Mouse (Mus musculus) gastrocnemius, adult 8-10 months (tissue): ENCODE measurements around the gene Arhgap22. TPM values are rescaled to one million over a fixed set of nuclear protein-coding genes. Genes with fewer than 3 reads are reported as not detected.
A peak's percentile ranks its signal among the peaks of the same experiment; 100 is the strongest.

Source experiments
- DNase-seq, 2 experiments: peaks; one replicate each; pipeline ENCODE4 v3.0.0; 2022; ENCODE audit warnings: low spot score in 2 of 2
- total RNA-seq, 4 experiments: library from RNA; stranded (reverse); gene quantifications; 2 replicates each; pipeline ENCODE4 v1.2.4; 2022

Arhgap22 gene
- total RNA-seq, 4 experiments from 2014 or later: 0.27 to 1.3 (median 0.70) TPM

GRCm38 (mm10) chr14:33212958-33213309 is 892 bp upstream of the Arhgap22 start:
- no peak for DNase-seq

- no peak for DNase-seq
Measured at GRCm38 (mm10) chr14:33214767-33215128, 922 bp downstream of the Arhgap22 start.

- DNase-seq: no peak
Measured at GRCm38 (mm10) chr14:33215163-33215562, 1.3 kb downstream of the Arhgap22 start.

- DNase-seq: no peak
Measured at GRCm38 (mm10) chr14:33216343-33217208, 2.8 kb downstream of the Arhgap22 start.

- DNase-seq: no peak
Measured at GRCm38 (mm10) chr14:33225235-33225634, 11.4 kb downstream of the Arhgap22 start.

GRCm38 (mm10) chr14:33230672-33231071 is 16.8 kb downstream of the Arhgap22 start:
- no peak for DNase-seq

DNA sequence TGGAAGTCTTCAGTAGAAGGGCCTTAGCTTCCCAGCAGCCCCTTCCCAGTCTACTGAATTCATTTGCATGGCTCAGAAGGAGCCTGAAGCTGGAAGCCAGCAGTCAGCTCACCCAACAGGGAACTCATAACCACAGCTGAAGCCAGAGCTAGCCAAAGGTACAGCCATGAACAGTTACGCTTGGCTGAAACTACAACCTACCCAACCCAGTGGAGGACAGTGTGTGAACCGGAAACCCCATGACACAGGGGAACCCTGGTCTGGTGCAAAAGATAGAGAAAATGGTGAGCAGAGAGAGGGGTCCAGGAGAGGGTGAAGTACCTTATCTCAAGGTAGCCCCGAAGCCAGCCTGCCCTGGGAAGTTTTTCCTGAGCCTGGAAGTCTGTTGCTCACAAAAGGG is 17.5 kb downstream of the Arhgap22 start:
- DNase-seq: no peak

- no peak for DNase-seq
Measured at GRCm38 (mm10) chr14:33232048-33232447, 18.2 kb downstream of the Arhgap22 start.

GRCm38 (mm10) chr14:33235661-33236060 is 21.8 kb downstream of the Arhgap22 start:
- no peak for DNase-seq

GRCm38 (mm10) chr14:33240400-33240799 is 26.6 kb downstream of the Arhgap22 start:
- no peak for DNase-seq

GRCm38 (mm10) chr14:33243261-33243660 is 29.4 kb downstream of the Arhgap22 start:
- DNase-seq: no peak

DNA sequence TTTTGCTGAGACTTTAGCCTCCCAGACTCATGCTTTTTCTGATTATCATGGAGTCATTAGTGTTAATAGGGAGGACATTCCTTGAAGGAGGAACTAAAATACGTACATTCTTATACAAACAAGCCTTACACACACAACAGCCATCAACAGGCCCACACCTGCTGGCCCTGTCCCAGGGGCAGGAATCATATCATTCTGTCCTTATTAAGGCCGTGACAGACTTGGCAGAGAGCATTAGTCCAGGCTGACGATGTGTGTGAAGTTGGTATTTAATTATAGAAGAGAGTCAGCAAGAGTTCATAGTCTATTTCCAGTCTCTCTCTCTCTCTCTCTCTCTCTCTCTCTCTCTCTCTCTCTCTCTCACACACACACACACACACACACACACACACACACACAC is 30.7 kb downstream of the Arhgap22 start:
- no peak for DNase-seq

GRCm38 (mm10) chr14:33244946-33245345 is 31.1 kb downstream of the Arhgap22 start:
- no peak for DNase-seq

DNA sequence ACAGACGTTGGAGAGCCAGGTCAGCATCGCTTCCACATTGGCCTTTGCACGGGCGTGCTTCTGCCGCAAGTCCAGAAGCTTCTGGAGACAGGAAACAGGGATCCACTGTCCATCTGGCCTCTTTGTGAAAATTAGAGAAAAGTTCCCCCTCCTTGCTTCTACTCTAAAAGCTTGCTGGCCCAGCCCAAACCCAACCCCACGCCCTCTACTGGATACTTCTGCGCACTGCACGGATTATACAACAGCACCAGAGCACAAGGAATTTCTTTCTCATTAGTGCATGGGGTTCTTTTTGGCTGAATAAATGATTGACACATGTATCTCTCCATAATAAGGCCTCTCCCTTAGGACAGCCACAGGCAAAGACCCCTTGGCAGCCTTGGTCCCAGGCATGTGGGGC is 32.6 kb downstream of the Arhgap22 start:
- peak in 1 of 2 experiments; percentile 37 for DNase-seq

DNA sequence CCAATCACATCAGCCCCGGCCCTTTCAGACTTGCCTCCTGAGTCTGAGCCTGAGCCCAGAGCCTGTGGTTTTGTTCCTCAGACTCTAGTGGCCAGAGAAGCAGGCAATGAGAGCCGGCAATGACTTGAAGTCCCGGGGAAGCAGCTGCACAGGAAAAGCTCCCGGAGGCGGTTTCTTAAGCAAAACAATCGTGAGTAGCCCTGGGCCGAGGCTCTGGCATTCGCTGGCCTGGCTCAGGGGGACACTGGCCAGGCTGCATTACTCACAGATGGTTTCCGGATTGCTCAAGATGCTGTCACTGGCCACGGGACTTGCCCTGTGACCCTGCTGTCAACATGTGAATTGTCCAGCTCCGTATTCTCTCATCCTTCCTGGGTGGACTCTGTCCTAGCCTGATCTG is 33.8 kb downstream of the Arhgap22 start:
- DNase-seq: peak; percentile 65 to 71

DNA sequence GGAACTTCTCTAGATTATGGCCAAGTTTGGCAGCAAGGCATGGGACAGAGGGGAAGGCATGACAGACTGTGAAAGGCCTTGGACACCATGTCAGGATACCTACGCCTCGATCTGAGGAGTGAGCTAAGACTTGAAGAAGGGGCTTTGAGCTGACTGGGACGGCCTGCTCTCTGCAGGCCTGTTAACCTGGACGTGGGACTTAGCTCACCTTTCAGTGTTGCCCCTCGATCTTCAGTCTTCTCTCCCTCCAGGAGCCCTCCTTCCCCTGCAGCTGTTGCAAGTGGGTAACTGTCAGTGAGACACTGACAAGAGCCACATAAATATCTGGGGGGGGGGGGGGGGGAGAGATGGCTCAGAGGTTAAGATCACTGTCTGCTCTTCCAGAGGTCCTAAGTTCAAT is 34.9 kb downstream of the Arhgap22 start:
- no peak for DNase-seq

GRCm38 (mm10) chr14:33250215-33250939 is 36.6 kb downstream of the Arhgap22 start:
- peak; percentile 42 to 45 for DNase-seq

DNA sequence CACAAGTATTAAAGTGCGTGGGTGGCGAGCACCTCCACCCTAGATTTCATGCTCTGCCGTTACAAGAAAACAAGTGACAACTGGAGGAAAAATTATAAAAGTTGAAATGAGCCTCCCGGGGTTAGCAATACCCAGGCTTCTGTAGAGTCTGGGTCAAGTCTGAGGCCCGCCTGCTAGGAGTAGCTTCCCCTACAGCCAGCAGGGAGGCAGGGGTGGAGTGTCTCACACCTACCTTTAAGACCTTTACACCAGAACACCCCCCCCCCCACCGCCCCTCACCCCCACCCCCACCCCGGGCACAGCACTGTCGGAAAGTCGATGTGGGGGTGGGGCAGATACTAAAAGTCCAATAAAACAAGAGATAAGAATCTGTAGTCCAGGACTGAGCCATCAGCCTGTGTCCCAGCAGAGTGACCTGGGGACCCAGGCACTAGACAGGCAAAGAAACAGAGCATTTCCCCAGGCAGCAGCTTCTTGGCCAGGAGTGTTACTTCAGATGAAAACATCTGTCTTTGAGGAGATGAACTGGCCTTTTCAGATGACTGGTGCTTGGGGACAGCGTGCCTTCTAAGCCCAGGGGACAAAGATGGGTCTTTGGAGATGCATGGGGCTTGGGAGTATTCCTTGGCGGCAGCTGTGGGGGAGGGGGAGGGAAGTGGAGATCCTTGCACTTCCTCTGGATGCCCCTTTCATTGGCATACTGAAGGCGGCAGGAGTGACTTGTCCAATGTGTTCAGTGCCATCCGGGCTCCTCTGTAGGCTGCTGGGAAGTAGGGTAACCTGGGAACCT is 37.3 kb downstream of the Arhgap22 start:
- DNase-seq: no peak

DNA sequence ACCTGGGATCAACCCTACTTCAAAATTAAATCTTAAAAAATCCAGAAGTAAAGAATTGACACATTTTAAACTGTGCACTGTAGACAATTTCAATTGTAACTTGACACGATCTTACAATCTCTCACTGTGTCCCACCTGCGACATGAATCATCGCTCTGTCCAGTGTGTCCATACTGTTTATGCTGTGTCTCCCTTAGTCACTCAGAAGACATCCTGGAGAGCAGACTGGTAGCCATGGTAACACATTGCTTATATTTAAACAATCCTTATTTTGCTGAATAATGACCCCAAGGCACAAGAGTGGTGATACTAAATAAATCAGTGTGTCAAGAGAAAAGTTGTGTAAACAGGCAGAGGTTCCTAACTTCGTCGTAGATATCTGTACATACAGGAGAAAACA is 44.4 kb downstream of the Arhgap22 start:
- DNase-seq: no peak

GRCm38 (mm10) chr14:33260131-33260530 is 46.3 kb downstream of the Arhgap22 start:
- DNase-seq: no peak

- DNase-seq: no peak
Measured at GRCm38 (mm10) chr14:33264795-33265194, 51.0 kb downstream of the Arhgap22 start.

GRCm38 (mm10) chr14:33276240-33276639 is 62.4 kb downstream of the Arhgap22 start:
- DNase-seq: no peak
